Mouse (Mus musculus) frontal cortex, postnatal 25 days (tissue): ENCODE results near the gene Olfr479.
"Not testable (repeated sequence)": the region's sequence is repeated elsewhere in the genome, so short reads cannot be mapped to it uniquely, and the experiment has no call there.

Experiments used
- DNase-seq, 2 experiments: peaks; one replicate each; pipeline ENCODE4 v3.0.0; 2022; ENCODE audit warnings: low spot score in 2 of 2

The Olfr479 gene

DNA sequence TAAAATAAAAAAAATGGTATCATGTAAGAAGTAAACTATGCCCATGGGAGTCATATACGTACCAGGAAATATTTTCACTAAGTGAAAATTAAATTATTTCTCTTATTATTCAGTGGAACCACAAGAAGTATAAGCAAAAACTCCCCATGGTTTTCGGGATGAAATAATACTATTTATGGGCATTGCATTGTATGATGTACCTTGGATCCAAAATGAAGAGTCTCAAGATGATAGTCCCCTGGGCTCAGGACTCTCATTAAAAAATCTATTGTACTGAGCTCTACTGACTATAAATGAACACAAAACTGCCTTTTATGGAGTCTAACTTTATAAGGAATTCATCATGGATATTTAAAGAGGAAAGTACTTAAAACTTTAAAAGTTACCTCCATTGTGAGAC lies at the start of gene Olfr479:
TSS of gene Olfr479 (plus strand) at position 301 of the 400 bp plus-strand sequence.
- DNase-seq = no peak

DNA sequence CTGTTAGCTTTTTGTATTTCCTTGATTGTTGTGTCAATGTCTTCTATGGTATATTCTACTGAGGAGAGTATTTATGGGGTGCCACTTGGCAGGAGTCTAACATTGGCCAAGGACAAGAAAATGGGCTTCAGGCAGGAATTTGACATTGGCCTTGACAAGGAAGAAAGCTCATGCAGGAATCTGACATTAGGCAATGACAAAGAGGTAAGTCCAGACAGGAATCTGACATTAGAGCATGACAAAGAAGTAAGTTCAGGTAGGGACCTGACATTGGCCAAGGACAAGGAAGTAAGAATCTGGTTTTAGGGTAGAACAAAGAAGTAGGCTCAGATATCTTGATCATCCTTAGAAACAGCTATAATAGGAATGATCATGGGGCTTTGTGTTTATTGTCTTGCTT lies 36.2 kb upstream of the Olfr479 start:
- DNase-seq = not testable (repeated sequence)

DNA sequence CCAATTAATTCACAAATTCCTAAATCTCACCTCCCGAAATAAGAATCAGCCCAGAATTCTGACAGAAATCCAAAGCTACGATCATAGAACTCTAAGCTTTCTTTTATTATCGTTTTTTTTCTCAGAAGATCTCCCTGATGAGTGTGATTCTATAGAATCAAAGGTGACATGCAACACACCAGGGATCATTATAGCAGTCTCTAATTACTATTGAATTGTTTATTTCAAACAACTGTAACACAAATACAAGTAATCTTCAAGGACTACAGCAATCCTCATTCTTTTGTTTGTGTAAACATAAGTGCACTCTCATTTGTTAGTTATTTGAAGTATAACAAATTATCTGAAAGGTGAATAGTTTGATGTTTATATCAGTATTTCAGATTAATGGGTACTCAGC lies 16.6 kb upstream of the Olfr479 start, which contains the start of gene Olfr478:
TSS of gene Olfr478 (minus strand) at position 101 of the 400 bp plus-strand sequence.
- DNase-seq = no peak

DNA sequence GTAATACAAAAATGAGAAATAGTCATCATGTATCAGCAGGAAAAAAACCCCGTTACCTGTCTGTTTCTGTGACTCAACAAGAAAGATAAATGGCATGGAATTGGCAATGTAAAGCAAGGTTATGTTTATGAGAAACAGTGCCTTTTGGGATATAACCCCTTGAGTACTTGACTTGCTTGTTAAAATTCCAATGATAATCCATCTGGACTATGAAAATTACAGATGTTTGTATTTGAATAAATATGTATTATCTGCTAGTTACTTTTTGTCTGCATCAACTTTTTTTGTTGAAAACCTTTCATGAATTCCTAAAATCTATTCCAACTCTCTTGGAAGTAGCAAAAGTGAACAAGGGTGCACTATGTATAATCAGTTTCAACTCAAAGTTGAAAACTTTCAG lies 16.8 kb downstream of the Olfr479 start, which contains the start of gene Olfr480:
TSS of gene Olfr480 (minus strand) at position 101 of the 400 bp plus-strand sequence.
- DNase-seq = no peak

DNA sequence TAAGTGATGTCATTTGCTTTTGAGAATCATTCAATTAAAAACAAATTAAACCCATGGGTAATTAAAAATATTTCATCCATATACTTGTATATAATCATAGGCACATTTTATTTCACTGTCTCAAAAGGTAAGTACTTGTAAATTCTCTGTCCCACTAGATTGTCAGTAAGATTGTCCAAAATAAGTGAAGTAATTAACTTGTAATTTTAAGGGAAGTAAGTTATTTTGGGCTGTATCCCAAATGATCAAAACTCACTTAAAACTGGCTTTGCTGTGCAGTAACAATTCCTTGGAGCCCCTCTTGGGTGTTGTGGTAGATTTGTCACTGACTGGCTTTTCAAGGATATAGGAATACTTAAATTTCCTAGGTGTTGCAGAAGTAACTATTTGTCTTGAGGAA lies 29.1 kb downstream of the Olfr479 start, which contains the start of gene Olfr481:
TSS of gene Olfr481 (plus strand) at position 301 of the 400 bp plus-strand sequence.
- DNase-seq = no peak

DNA sequence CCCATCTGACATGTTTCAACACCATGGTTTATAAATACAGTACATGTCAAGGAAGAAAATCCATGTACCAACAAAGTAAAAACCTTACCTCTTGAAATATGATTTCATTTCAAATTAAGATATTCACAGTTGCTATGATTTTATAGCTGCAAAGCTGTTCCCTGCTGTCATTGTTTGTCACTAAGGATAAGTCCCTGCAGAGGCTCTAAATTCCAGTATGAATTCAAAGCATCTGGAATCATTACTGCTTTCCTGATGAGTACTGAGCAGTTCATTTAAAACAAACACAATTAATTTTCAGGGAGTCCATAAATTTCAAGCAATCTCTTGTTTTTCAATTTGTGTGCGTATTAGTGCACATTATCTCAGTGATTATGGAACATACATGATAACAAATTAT lies 47.0 kb downstream of the Olfr479 start, which contains the start of gene Olfr482:
TSS of gene Olfr482 (minus strand) at position 101 of the 400 bp plus-strand sequence.
- no peak for DNase-seq

DNA sequence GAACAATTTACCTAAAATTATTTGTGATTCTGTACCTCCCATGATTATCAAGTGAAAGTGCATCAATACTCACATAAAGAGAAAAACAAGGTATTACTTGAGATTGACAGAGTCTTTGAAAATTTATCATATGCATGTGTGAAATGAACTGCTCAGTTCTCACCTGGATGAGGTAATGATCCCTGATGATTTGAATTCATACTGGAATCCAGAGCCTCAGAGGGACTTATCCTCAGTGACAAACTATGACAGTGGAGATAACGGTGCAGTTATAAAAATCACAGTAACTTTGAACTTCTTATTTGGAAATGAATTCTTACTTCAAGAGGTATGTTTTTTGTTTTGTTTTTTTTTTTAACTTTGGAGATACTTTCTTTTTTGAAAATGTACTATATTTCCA lies 50.1 kb downstream of the Olfr479 start, which contains the start of gene Olfr483:
TSS of gene Olfr483 (plus strand) at position 301 of the 400 bp plus-strand sequence.
- DNase-seq = no peak
